In the genomic region with DNA sequence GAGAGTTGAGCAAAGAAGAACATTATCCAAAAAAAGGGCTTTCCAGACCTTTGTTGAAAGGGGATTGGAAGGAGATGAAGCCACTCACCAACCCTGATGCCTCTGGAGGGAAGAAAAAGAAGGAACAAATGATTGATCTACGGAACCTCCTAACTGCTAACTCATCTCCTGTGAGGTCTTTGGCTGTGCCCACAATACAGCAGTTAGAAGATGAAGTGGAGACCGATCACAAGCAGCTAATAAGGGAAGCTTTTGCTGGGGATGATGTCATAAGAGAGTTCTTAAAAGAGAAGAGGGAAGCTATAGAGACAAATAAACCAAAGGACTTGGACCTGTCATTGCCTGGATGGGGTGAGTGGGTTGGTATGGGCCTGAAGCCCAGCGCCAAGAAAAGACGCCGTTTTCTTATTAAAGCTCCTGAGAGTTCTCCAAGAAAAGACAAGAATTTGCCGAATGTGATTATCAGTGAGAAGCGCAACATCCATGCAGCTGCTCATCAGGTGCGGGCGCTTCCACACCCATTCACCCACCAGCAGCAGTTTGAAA, we compare ENCODE assay signal across 26 mouse cellular contexts. TPM values are rescaled to one million over a fixed set of nuclear protein-coding genes. Genes with fewer than 3 reads are reported as not detected.
DNase-seq lines count a peak whose midpoint lies in the region; ATAC-seq lines count a peak whose summit lies in the region.
"Had no signal": no experiment of that assay in that cellular context is flagged by ENCODE, and none has a peak within 500 bp of the region (broad histone marks: within the 10 kb centered on the region; RNA-seq: fewer than 3 reads in every experiment).

No protein-coding gene starts in this region.

- ATAC-seq in frontal cortex, adult (ENCODE audit: low TSS enrichment): peak; percentile 77
- peak; percentile 35; the same call in 1 of the 2 replicates for ATAC-seq in liver, embryonic 12.5 days
- ATAC-seq in liver, embryonic 11.5 days (replicated peaks; ENCODE audit: low FRiP score): no peak
- peak; percentile 90 to 93 for ATAC-seq in hematopoietic stem cell, adult 5-6 weeks (replicated peaks in 1 of 2; ENCODE audit: insufficient read depth in 1 of 2, low FRiP score in 2 of 2, low TSS enrichment in 1 of 2, low read depth in 1 of 2, poor library complexity in 2 of 2, severe bottlenecking in 2 of 2)
- ATAC-seq in midbrain, embryonic 13.5 days: no peak
- ATAC-seq: forebrain, embryonic 13.5 days; midbrain, embryonic 15.5 days had no signal

- no peak overlapping the region for H3K27ac ChIP-seq in liver, embryonic 12.5 days
- no peak overlapping the region for H3K27ac ChIP-seq in liver, embryonic 11.5 days (ENCODE audit: low read depth, low read length)
- H3K27ac ChIP-seq in midbrain, embryonic 13.5 days: no peak overlapping the region
- H3K27ac ChIP-seq: forebrain, embryonic 13.5 days; heart, embryonic 15.5 days; hindbrain, embryonic 13.5 days; lung, embryonic 15.5 days; midbrain, embryonic 15.5 days; neural tube, embryonic 15.5 days had no signal

- peaks cover 46% of the 10 kb centered on the region for H3K36me3 ChIP-seq in liver, embryonic 12.5 days
- peaks cover 17% of the 10 kb centered on the region for H3K36me3 ChIP-seq in liver, embryonic 11.5 days (ENCODE audit: control insufficient read depth, insufficient read depth, low read length)
- peaks cover 49% of the 10 kb centered on the region for H3K36me3 ChIP-seq in midbrain, embryonic 13.5 days

- no peak overlapping the region for H3K4me2 ChIP-seq in liver, embryonic 12.5 days
- no peak overlapping the region for H3K4me2 ChIP-seq in liver, embryonic 11.5 days
- H3K4me2 ChIP-seq in midbrain, embryonic 13.5 days (replicated peaks): no peak overlapping the region
- H3K4me2 ChIP-seq: forebrain, embryonic 13.5 days; heart, embryonic 15.5 days; hindbrain, embryonic 13.5 days; lung, embryonic 15.5 days; midbrain, embryonic 15.5 days; neural tube, embryonic 15.5 days had no signal

- H3K9me3 ChIP-seq in liver, embryonic 12.5 days (replicated peaks): no peaks in the 10 kb centered on the region
- no peaks in the 10 kb centered on the region for H3K9me3 ChIP-seq in liver, embryonic 11.5 days (ENCODE audit: control insufficient read depth, low read length)
- H3K9me3 ChIP-seq in midbrain, embryonic 13.5 days: no peaks in the 10 kb centered on the region
- H3K9me3 ChIP-seq: forebrain, embryonic 13.5 days; G1E; heart, embryonic 15.5 days; hindbrain, embryonic 13.5 days; lung, embryonic 15.5 days; midbrain, embryonic 15.5 days; neural tube, embryonic 15.5 days had no signal

- 78% methylated on average over 9 of the region's 9 CpGs for WGBS in liver, embryonic 12.5 days (ENCODE audit: insufficient replicate concordance)
- 88% methylated on average over 9 of the region's 9 CpGs for WGBS in liver, embryonic 11.5 days
- 95% methylated on average over 9 of the region's 9 CpGs for WGBS in midbrain, embryonic 13.5 days

- H3K9ac ChIP-seq in liver, embryonic 12.5 days: no peak overlapping the region
- H3K9ac ChIP-seq in liver, embryonic 11.5 days (ENCODE audit: low read depth, low read length): no peak overlapping the region
- no peak overlapping the region for H3K9ac ChIP-seq in midbrain, embryonic 13.5 days (replicated peaks)
- H3K9ac ChIP-seq: forebrain, embryonic 13.5 days; heart, embryonic 15.5 days; hindbrain, embryonic 13.5 days; lung, embryonic 15.5 days; midbrain, embryonic 15.5 days; neural tube, embryonic 15.5 days had no signal

- DNase-seq in frontal cortex, postnatal 10 days (ENCODE audit: low spot score in 2 of 2): no peak
- DNase-seq in liver, embryonic 11.5 days (ENCODE audit: low spot score): no peak
- DNase-seq in kidney, postnatal 36 days: no peak
- DNase-seq: adrenal gland, adult 8-10 months; cerebellum, adult 11-12 months; cerebellum, postnatal 10 days; heart, postnatal 36 days; kidney, adult 2 months; kidney, postnatal 4 days; layer of hippocampus, postnatal 36 days; liver; lung, postnatal 36 days; retina, postnatal 1 day; spleen, adult 18-20 months; thymus, postnatal 14 days had no signal

- no peaks in the 10 kb centered on the region for H3K27me3 ChIP-seq in liver, embryonic 12.5 days (replicated peaks)
- H3K27me3 ChIP-seq in liver, embryonic 11.5 days (replicated peaks; ENCODE audit: control insufficient read depth, insufficient read depth, low read length): no peaks in the 10 kb centered on the region
- no peaks in the 10 kb centered on the region for H3K27me3 ChIP-seq in midbrain, embryonic 13.5 days
- H3K27me3 ChIP-seq: forebrain, embryonic 13.5 days; heart, embryonic 15.5 days; hindbrain, embryonic 13.5 days; lung, embryonic 15.5 days; midbrain, embryonic 15.5 days; neural tube, embryonic 15.5 days had no signal

- H3K4me3 ChIP-seq in liver, embryonic 12.5 days: no peak overlapping the region
- H3K4me3 ChIP-seq in liver, embryonic 11.5 days (ENCODE audit: low read depth, low read length): no peak overlapping the region
- no peak overlapping the region for H3K4me3 ChIP-seq in midbrain, embryonic 13.5 days (replicated peaks)
- H3K4me3 ChIP-seq: forebrain, embryonic 13.5 days; heart, embryonic 15.5 days; hindbrain, embryonic 13.5 days; lung, embryonic 15.5 days; midbrain, embryonic 15.5 days; neural tube, embryonic 15.5 days had no signal

- peaks cover 6% of the 10 kb centered on the region for H3K4me1 ChIP-seq in liver, embryonic 12.5 days
- H3K4me1 ChIP-seq in liver, embryonic 11.5 days (replicated peaks; ENCODE audit: control insufficient read depth, insufficient read depth, low read length): peaks cover 1% of the 10 kb centered on the region; the same call in 1 of the 2 replicates
- H3K4me1 ChIP-seq in midbrain, embryonic 13.5 days (replicated peaks): peaks cover 6% of the 10 kb centered on the region
- H3K4me1 ChIP-seq: lung, embryonic 15.5 days had no signal

RNA-seq across cellular contexts. Expression of gene Utp14b, which starts 8.2 kb away (rescaled TPM):
- 1.1 and 1.7 TPM in 2 replicates for polyA plus RNA-seq in liver, embryonic 12.5 days (2016; fragmentation: Nextera tagmentation; extraction: Ambion mirVana)
- polyA plus RNA-seq in liver, embryonic 11.5 days (2014; fragmentation: Nextera tagmentation; extraction: Ambion mirVana): 2.4 and 2.8 TPM in 2 replicates
- 26.7 and 31.3 TPM in 2 replicates for total RNA-seq in hematopoietic stem cell, adult 5-6 weeks (2017)
- 3.0 and 3.1 TPM in 2 replicates for polyA plus RNA-seq in midbrain, embryonic 13.5 days (2015; fragmentation: Nextera tagmentation; extraction: Ambion mirVana)

RNA-seq across cellular contexts. Expression of gene Acsl3, which starts 8.4 kb away (rescaled TPM):
- 29.8 and 30.5 TPM in 2 replicates for polyA plus RNA-seq in liver, embryonic 12.5 days (2016; fragmentation: Nextera tagmentation; extraction: Ambion mirVana)
- 45.3 and 54.7 TPM in 2 replicates for polyA plus RNA-seq in liver, embryonic 11.5 days (2014; fragmentation: Nextera tagmentation; extraction: Ambion mirVana)
- total RNA-seq in hematopoietic stem cell, adult 5-6 weeks (2017): 77.9 and 81.3 TPM in 2 replicates
- 75.0 and 77.8 TPM in 2 replicates for polyA plus RNA-seq in midbrain, embryonic 13.5 days (2015; fragmentation: Nextera tagmentation; extraction: Ambion mirVana)

Comparison
In these comparisons a context has a peak if more than half of its experiments do, and no peak if none do; other contexts are left out.
1. ATAC-seq: peak in frontal cortex, adult (single experiment), liver, embryonic 12.5 days (single experiment) and hematopoietic stem cell, adult 5-6 weeks (2 of 2); none in liver, embryonic 11.5 days (single experiment) and midbrain, embryonic 13.5 days (single experiment).